Mouse (Mus musculus) neural tube, embryonic 11.5 days (tissue): ENCODE data around the gene Zfp69. TPM values are rescaled to one million over a fixed set of nuclear protein-coding genes. Genes with fewer than 3 reads are reported as not detected.

ENCODE experiments used
- ATAC-seq: fragments of 200-750 bp; cut with Nextera tagmentation; 2 replicates; pipeline ENCODE4 v1.8.0; 2017; ENCODE audit warnings: moderate number of reproducible peaks, mild to moderate bottlenecking, moderate TSS enrichment, moderate library complexity; ENCODE audit not compliant: insufficient read depth, low FRiP score, low TSS enrichment
- DNase-seq: peaks from one replicate; pipeline ENCODE4 v3.0.0-alpha.2; 2015; ENCODE audit warnings: low spot score
- H3K27ac ChIP-seq: fragments of 300-500 bp; sonication (generic); 2 replicates; pipeline ENCODE4 v1.5.1; 2014; ENCODE audit warnings: low read depth, mild to moderate bottlenecking, low read length
- H3K27me3 ChIP-seq: fragments of 300-500 bp; sonication (generic); 2 replicates; pipeline ENCODE4 v1.6.1; 2014; ENCODE audit warnings: mild to moderate bottlenecking, low read length, mixed read lengths; ENCODE audit not compliant: control insufficient read depth, insufficient read depth
- H3K36me3 ChIP-seq: fragments of 300-500 bp; sonication (generic); 2 replicates; pipeline ENCODE4 v1.6.1; 2014; ENCODE audit warnings: mild to moderate bottlenecking, low read length, moderate library complexity, mixed read lengths; ENCODE audit not compliant: control insufficient read depth, insufficient read depth
- H3K4me1 ChIP-seq: fragments of 300-500 bp; sonication (generic); 2 replicates; pipeline ENCODE4 v1.6.1; 2014; ENCODE audit warnings: low read length, mixed read lengths; ENCODE audit not compliant: control insufficient read depth, insufficient read depth
- H3K4me2 ChIP-seq: fragments of 300-500 bp; sonication (generic); 2 replicates; pipeline ENCODE4 v1.6.1; 2014; ENCODE audit warnings: low read depth, mild to moderate bottlenecking, moderate library complexity
- H3K4me3 ChIP-seq: fragments of 300-500 bp; sonication (generic); 2 replicates; pipeline ENCODE4 v1.5.1; 2014; ENCODE audit warnings: low read depth, low read length
- H3K9ac ChIP-seq: fragments of 300-500 bp; sonication (generic); 2 replicates; pipeline ENCODE4 v1.6.1; 2014; ENCODE audit warnings: mild to moderate bottlenecking, low read length
- H3K9me3 ChIP-seq: fragments of 300-500 bp; sonication (generic); 2 replicates; pipeline ENCODE4 v1.6.1; 2016; ENCODE audit warnings: low read length; ENCODE audit not compliant: control insufficient read depth
- WGBS: fragments of 180-500 bp; shearing (Covaris S2); extraction: QIAGEN DNeasy Blood & Tissue Kit; methylation state at CpG from one replicate; pipeline ENCODE4 v1.1.7; 2014; 5-methylcytosine and 5-hydroxymethylcytosine counted together
- polyA plus RNA-seq: library from polyadenylated mRNA; unstranded; fragments of >200 nt; fragmentation: Nextera tagmentation; extraction: Ambion mirVana; gene quantifications from 2 replicates; pipeline ENCODE4 v1.2.1, GENCODE M21; 2014

Gene Zfp69
- polyA plus RNA-seq, 1 experiment from 2014 or later = 9.7 TPM

DNA sequence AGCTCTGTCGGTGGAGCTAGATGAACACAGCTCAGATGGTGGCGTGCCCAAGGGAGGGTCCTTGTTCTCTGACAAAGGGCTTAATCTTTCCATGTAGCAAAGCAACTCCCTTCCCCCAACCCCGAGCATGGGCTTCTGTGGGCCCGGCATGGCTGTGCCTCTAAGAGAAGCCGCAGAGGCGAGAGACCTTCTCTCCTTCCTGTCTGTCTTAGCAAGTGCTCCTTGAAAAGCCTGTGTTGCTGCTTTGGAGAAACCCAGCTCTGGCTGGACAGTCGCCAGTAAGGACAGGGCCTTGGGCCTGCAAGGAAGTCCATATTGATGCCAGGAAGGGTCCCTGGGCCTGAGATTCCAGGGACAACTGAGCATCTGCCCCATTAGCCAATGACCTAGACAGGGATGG, 56.3 kb downstream of the Zfp69 start:
- Histone ChIP-seq H3K4me2 (no peak overlapping the region), H3K27ac (no peak overlapping the region), H3K4me3 (no peak overlapping the region), H3K9me3 (no peaks in the 10 kb centered on the region), H3K4me1 (no peaks in the 10 kb centered on the region), H3K9ac (no peak overlapping the region), H3K36me3 (no peaks in the 10 kb centered on the region), H3K27me3 (no peaks in the 10 kb centered on the region)
- 88% methylated on average over 7 of the region's 7 CpGs for WGBS
- DNase-seq (no peak), ATAC-seq (no peak)

DNA sequence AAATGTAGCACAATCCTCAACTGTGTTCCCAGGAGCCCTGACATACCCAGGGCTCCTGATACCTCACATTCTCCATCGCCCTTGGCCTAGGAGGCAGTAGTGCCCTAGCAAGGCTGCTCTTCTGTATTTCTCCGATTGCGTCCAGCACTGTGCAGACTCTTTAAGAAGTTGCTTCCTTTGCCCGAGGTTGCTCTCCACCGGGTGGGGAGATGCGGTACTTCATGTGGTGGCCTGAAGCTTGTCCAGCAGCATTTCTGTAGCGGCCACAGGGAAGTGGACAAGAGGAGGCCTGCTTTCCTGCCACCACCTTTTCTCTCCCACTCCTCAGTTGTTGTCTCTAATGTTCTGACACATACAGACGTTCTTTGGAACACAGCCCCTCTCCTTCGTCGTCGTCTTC, 56.9 kb downstream of the Zfp69 start:
- no peaks in the 10 kb centered on the region for H3K36me3 ChIP-seq
- no peaks in the 10 kb centered on the region for H3K27me3 ChIP-seq
- H3K9ac ChIP-seq = no peak overlapping the region
- H3K4me1 ChIP-seq = no peaks in the 10 kb centered on the region
- H3K4me2 ChIP-seq = no peak overlapping the region
- 85% methylated on average over 11 of the region's 11 CpGs for WGBS
- H3K9me3 ChIP-seq = no peaks in the 10 kb centered on the region
- ATAC-seq (no peak), DNase-seq (no peak)
- H3K4me3 ChIP-seq = no peak overlapping the region
- H3K27ac ChIP-seq = no peak overlapping the region

DNA sequence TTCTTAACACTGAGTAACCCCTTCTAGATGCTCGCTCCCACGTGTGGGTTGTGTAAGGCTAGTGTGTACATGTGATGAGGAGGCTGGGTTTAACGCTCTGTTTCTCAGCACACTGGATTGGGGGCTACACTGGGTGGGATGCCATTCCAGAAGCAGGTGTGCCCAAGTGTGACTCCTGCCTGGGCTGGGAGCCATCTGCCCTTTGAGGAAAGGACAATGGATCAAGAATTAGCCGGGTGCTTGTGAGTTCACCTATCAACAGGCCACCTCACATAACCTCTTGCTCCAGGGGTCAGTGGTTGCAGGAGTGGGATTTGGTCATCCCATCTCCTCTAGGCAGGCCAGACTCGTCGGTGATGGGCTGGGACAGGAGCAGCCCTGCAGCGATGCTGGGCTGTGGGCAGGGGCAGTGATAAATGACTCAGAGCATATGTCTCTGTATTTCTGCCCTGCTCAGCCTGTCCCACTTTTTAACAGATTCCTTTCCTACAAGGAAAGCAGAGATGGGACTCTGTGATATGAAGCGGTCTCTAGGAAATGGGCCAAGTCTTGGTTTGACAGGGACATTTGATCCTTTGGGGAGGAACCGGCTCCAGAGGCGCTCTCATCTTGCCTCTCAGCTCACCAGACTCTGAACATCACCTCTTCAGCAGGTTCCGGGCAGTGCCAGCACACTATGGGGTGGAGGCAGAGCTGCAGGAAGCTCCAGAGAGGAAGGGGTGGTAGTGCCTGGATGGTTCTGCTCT, 57.7 kb downstream of the Zfp69 start:
- Histone ChIP-seq H3K36me3 (no peaks in the 10 kb centered on the region), H3K9me3 (no peaks in the 10 kb centered on the region), H3K4me1 (no peaks in the 10 kb centered on the region), H3K27ac (no peak overlapping the region), H3K9ac (no peak overlapping the region), H3K4me3 (no peak overlapping the region), H3K27me3 (no peaks in the 10 kb centered on the region), H3K4me2 (no peak overlapping the region)
- ATAC-seq (no peak), DNase-seq (no peak)
- 70% methylated on average over 11 of the region's 11 CpGs for WGBS

DNA sequence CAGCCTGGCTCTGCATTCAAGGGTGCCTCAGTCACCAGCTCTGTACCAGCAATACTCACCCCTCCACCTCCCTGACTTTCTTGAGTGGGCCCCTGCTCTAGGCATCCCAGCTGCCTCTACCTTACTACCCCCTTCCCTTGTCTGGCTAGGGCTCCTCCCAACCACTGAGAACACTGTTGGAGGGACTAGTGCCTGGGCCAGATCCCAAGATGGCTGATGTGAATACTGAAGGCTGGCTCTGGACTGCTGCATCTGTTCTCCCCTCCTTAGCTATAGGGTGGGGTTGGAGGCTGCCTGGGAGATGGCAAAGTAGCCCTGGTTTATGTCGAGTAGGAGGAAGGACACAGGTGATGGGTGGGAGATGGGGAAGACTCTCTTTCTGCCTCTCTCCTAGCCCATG, 59.0 kb downstream of the Zfp69 start:
- H3K4me1 ChIP-seq = no peaks in the 10 kb centered on the region
- ATAC-seq = no peak
- no peaks in the 10 kb centered on the region for H3K9me3 ChIP-seq
- H3K4me3 ChIP-seq = no peak overlapping the region
- H3K4me2 ChIP-seq = no peak overlapping the region
- 76% methylated on average over 1 of the region's 1 CpGs for WGBS
- no peaks in the 10 kb centered on the region for H3K36me3 ChIP-seq
- no peak for DNase-seq
- no peak overlapping the region for H3K27ac ChIP-seq
- no peak overlapping the region for H3K9ac ChIP-seq
- H3K27me3 ChIP-seq = no peaks in the 10 kb centered on the region

DNA sequence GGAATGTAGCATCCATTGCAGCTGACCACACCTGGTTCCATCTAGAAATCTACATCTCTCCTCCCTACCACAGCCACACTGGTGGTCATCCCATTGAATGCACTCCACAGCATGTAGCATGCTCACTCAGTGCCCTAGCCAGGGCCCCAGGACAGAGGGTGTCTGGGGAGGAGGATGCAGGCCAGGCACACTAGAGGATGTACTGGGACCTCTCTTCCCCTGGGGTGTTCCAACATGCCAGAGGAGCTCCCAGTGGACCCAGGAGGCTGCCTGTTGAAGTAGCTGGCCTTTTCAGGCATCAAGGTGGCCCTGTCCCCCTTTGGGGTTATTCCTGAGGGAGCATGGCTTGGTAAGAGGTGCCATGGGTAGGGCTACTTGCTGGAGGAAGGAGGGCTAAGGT, 59.5 kb downstream of the Zfp69 start:
- no peak for DNase-seq

DNA sequence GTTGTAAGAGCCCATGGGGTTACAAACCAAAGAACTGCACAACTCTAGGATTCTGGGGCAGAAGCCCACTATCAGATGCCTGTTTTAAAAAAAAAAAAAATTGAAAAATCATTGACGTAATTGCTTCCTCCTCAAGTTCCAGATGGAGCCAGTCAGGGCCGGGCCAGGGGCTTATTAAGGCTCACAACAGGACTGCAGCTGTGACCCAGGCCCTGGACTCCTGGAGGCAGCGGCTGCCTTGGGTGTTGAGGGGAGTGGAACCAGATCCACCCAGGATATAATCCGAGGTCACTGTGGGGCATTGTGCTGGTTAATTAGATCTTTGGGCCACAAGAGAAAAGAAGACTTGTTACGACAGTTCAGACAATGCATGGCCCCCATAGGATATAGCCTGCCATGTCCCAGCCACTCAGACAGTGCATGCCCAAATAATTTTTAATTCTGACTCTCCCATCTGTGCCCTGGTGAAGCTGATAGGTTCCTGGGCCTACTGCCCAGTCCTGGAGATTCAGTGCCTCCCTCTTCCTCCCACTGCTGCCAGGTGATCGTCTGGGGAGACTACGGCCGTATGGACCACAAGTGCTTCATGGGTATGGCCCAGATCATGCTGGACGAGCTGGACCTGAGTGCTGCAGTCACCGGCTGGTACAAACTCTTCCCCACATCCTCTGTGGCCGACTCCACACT, 60.6 kb downstream of the Zfp69 start:
- WGBS = 64% methylated on average over 11 of the region's 11 CpGs
- Histone ChIP-seq H3K36me3 (no peaks in the 10 kb centered on the region), H3K9me3 (no peaks in the 10 kb centered on the region), H3K4me3 (no peak overlapping the region), H3K27ac (no peak overlapping the region), H3K4me1 (0 out of 2 replicates have a peak, but pooled peaks cover under 1% of the 10 kb centered on the region), H3K4me2 (no peak overlapping the region), H3K9ac (no peak overlapping the region), H3K27me3 (no peaks in the 10 kb centered on the region)
- peak; percentile 38; the same call in 1 of the 2 replicates for ATAC-seq
- peak; percentile 50 for DNase-seq

More for the DNA sequence above, 59.5 kb downstream of the Zfp69 start:
- H3K9ac ChIP-seq = no peak overlapping the region
- H3K4me2 ChIP-seq = no peak overlapping the region
- H3K27ac ChIP-seq = no peak overlapping the region
- no peaks in the 10 kb centered on the region for H3K36me3 ChIP-seq
- H3K9me3 ChIP-seq = no peaks in the 10 kb centered on the region
- no peak overlapping the region for H3K4me3 ChIP-seq
- no peaks in the 10 kb centered on the region for H3K4me1 ChIP-seq
- no peaks in the 10 kb centered on the region for H3K27me3 ChIP-seq
- no peak for ATAC-seq

DNA sequence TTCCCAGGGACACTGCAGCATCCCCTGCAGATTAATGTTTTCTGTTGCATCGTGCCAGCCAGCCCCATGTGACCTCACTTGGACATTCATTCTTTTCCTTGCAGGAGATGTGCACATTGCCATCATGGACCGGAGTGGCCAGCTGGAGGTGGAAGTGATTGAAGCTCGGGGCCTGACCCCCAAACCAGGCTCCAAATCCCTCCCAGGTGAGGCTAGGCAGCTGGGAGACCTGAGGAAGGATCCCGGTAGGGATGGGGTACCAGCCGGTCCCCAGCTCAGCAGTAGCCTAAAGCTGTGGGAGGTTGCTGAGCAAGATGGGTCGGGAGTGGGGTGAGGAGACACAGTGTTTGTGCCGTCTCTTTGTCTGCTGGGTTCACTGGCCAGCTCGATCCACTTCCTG, 62.6 kb downstream of the Zfp69 start:
- DNase-seq = no peak
- no peaks in the 10 kb centered on the region for H3K36me3 ChIP-seq
- no peaks in the 10 kb centered on the region for H3K27me3 ChIP-seq
- no peak overlapping the region for H3K4me2 ChIP-seq
- H3K4me1 ChIP-seq = peaks cover 6% of the 10 kb centered on the region; the same call in 1 of the 2 replicates
- no peak overlapping the region for H3K9ac ChIP-seq
- ATAC-seq = no peak
- no peaks in the 10 kb centered on the region for H3K9me3 ChIP-seq
- WGBS = 67% methylated on average over 8 of the region's 8 CpGs
- H3K4me3 ChIP-seq = no peak overlapping the region
- no peak overlapping the region for H3K27ac ChIP-seq

DNA sequence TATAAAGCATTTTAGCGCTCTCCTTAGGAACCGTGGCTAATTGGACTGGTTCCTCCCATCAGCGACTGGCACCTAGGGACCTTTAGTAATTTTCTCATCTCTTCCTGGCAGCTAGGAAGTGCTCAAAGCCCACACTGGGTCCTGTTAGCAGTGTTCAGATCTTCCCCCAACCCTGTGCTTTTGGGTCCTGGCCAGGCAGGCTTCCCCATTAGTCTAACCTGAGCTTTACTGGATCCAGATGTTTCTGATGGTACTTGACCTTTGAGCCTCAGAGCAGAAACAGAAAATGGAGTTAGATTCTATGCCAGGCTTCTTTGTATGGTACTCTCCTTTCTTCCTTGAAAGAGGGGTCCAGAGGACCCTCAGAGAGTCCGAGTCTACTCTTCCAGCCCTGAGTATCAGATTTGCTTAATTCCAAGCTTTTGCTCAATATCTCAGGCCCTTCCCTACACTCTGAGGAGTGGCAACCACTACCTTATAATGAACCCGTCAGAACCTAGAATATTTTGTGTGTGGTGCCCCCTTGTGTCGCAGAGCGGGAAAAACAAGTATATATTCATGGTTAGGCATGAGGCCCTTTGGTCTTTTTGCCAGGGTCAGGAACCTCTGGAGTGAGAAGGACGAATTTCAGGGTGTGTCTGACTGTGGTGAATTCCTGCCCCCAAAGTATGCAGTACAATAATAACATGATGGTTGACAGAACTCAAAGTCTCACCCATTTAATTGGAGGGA, 64.0 kb downstream of the Zfp69 start:
- DNase-seq (peak; percentile 71), ATAC-seq (no peak)
- no peaks in the 10 kb centered on the region for H3K9me3 ChIP-seq
- H3K4me2 ChIP-seq = no peak overlapping the region
- H3K27ac ChIP-seq = no peak overlapping the region
- no peak overlapping the region for H3K9ac ChIP-seq
- no peak overlapping the region for H3K4me3 ChIP-seq
- H3K4me1 ChIP-seq = peaks cover 6% of the 10 kb centered on the region
- H3K36me3 ChIP-seq = no peaks in the 10 kb centered on the region
- no peaks in the 10 kb centered on the region for H3K27me3 ChIP-seq
- WGBS = 28% methylated on average over 8 of the region's 8 CpGs
